Mouse (Mus musculus) bone marrow, adult 2 months (tissue): Measurements from ENCODE around the gene Cps1. TPM values are rescaled to one million over a fixed set of nuclear protein-coding genes. Genes with fewer than 3 reads are reported as not detected.

ENCODE experiments used
- H3K27ac ChIP-seq: fragments of 200-500 bp; 2 replicates; pipeline ENCODE4 v1.5.1; 2012; ENCODE audit warnings: low read depth, mild to moderate bottlenecking, control low read depth, inconsistent platforms, low read length; ENCODE audit not compliant: control insufficient read depth, poor library complexity, insufficient read depth
- H3K4me1 ChIP-seq: fragments of 200-500 bp; 2 replicates; pipeline ENCODE4 v1.6.1; 2011; ENCODE audit warnings: low read length; ENCODE audit not compliant: control insufficient read depth, insufficient read depth
- H3K4me3 ChIP-seq: fragments of 200-500 bp; replicated peaks from 2 replicates; pipeline ENCODE3; 2011; ENCODE audit warnings: mild to moderate bottlenecking, low read depth, low read length, control low read depth; ENCODE audit not compliant: control insufficient read depth
- CTCF ChIP-seq: fragments of 200-500 bp; IDR thresholded peaks from 2 replicates; pipeline ENCODE4 v1.5.1; 2011; ENCODE audit warnings: low read length, control low read depth; ENCODE audit not compliant: control insufficient read depth, insufficient read depth
- POLR2A ChIP-seq: fragments of 200-500 bp; IDR thresholded peaks from 2 replicates; pipeline ENCODE4 v1.6.1; 2011; ENCODE audit warnings: low read depth, mild to moderate bottlenecking, control low read depth, low read length, borderline replicate concordance; ENCODE audit not compliant: control insufficient read depth
- WGBS: fragments of 180-500 bp; shearing (Covaris S2); methylation state at CpG from one replicate; pipeline ENCODE4 v1.1.7; 2018; 5-methylcytosine and 5-hydroxymethylcytosine counted together
- polyA plus RNA-seq: library from polyadenylated mRNA; stranded (reverse); fragments of >200 nt; gene quantifications from 2 replicates; pipeline ENCODE4 v1.2.4, GENCODE M21; 2011; ENCODE audit warnings: low replicate concordance; ENCODE audit not compliant: missing spikeins, insufficient read depth, insufficient read length

Cps1 gene
- polyA plus RNA-seq, 1 experiment = 3.7 TPM

GRCm38 (mm10) chr1:67183532-67183931, 60.7 kb downstream of the Cps1 start:
- TF ChIP-seq POLR2A (no peak), CTCF (no peak)
- Histone ChIP-seq H3K4me1 (no peaks in the 10 kb centered on the region), H3K27ac (no peak overlapping the region), H3K4me3 (no peak overlapping the region)
- 73% methylated on average over 6 of the region's 6 CpGs for WGBS

GRCm38 (mm10) chr1:67184134-67184533, 61.3 kb downstream of the Cps1 start:
- Histone ChIP-seq H3K4me1 (no peaks in the 10 kb centered on the region), H3K27ac (no peak overlapping the region), H3K4me3 (no peak overlapping the region)
- WGBS = 80% methylated on average over 3 of the region's 3 CpGs
- TF ChIP-seq POLR2A (no peak), CTCF (no peak)

DNA sequence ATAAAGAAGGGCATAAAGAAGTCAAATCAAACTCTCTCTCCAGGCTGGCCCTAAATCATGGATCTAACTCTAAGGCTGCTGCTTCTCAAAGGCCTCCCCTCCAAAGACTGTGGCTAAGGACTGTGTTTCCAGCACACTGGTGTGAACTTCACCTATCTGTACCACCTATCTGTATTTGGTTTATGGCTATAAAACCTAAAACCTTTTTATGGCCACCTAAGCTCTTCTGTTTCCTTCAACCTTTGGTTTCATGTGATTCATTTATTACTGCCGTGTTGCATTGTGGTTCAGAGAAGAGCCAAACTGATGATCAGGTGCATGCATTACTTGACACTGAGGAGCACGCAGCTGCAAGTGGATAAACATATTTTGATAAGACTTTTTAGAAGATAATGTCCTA, 74.5 kb downstream of the Cps1 start:
- TF ChIP-seq POLR2A (no peak), CTCF (no peak)
- Histone ChIP-seq H3K27ac (no peak overlapping the region), H3K4me1 (no peaks in the 10 kb centered on the region), H3K4me3 (no peak overlapping the region)
- WGBS = 85% methylated on average over 2 of the region's 2 CpGs

DNA sequence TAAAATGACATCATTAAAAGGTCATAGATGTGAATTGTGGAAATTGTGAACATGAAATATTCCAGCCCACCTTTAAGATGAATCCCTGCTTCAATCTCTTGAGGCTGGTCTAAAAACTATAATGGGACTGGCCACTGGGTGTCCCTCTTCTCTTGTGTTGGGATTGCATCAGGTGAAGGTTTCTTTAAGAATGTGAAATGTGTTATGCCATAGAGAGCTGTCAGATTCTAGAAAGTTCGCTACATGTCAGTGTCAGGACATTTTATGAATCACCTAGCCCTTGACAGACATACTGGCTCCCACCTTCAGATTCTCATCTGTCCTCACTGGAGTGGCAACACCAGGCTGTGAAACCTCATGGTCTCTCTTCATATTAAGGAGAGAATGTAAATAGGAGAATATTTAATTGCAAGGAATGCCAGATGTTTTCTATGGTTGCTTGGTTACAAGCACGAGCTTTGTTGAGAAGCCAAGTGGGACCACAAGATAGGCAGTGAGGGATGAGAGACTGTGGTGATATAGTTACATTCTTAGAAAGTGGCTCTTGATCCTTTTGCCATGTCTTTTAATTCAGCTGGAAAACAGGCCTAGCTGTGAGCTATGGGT, 95.6 kb downstream of the Cps1 start:
- H3K4me1 ChIP-seq = no peaks in the 10 kb centered on the region
- no peak overlapping the region for H3K4me3 ChIP-seq
- TF ChIP-seq POLR2A (no peak), CTCF (no peak)
- WGBS = 64% methylated on average over 2 of the region's 2 CpGs
- no peak overlapping the region for H3K27ac ChIP-seq

DNA sequence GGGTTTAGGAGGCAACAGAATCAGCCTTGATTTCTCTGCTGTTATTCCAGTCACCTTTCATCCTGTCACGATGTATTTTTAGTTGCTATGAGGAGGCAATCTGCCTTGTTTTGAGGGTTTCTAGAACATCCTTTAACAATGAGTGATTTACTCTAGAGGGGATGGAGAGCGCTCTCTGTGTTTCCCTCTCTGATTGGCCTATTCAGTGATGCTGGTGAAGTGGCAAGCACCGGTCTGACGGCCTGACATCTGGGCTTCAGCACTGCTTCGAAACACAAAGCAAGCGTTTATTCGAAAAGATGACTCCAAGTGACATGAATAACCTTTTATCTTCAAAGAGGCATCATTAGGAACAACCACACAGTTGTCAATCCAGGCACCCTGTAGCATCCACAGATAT, 100.8 kb downstream of the Cps1 start:
- H3K4me1 ChIP-seq = no peaks in the 10 kb centered on the region
- TF ChIP-seq CTCF = no peak
- H3K27ac ChIP-seq = no peak overlapping the region
- WGBS = 82% methylated on average over 7 of the region's 7 CpGs
- no peak overlapping the region for H3K4me3 ChIP-seq

DNA sequence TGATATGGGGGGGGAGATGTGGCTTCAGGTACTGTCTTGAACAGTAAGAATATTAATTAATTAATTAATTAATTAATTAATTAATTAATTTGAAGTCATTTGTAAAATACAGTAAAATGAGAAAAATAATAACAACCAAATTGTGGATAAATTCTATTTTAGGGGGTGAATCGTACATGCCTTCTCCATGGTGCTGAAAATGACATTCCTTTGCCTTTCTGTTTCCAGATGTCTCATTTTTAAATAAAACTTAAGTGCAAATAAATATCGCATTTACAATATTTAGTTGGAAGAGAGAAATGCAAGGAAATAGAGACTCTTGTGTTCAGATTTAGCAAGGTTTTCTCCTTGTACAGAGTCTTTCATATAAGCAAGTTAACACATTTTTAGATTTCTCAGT, 112.0 kb downstream of the Cps1 start:
- Histone ChIP-seq H3K4me3 (no peak overlapping the region), H3K4me1 (no peaks in the 10 kb centered on the region), H3K27ac (no peak overlapping the region)
- 61% methylated on average over 2 of the region's 2 CpGs for WGBS
- TF ChIP-seq POLR2A (no peak), CTCF (no peak)

DNA sequence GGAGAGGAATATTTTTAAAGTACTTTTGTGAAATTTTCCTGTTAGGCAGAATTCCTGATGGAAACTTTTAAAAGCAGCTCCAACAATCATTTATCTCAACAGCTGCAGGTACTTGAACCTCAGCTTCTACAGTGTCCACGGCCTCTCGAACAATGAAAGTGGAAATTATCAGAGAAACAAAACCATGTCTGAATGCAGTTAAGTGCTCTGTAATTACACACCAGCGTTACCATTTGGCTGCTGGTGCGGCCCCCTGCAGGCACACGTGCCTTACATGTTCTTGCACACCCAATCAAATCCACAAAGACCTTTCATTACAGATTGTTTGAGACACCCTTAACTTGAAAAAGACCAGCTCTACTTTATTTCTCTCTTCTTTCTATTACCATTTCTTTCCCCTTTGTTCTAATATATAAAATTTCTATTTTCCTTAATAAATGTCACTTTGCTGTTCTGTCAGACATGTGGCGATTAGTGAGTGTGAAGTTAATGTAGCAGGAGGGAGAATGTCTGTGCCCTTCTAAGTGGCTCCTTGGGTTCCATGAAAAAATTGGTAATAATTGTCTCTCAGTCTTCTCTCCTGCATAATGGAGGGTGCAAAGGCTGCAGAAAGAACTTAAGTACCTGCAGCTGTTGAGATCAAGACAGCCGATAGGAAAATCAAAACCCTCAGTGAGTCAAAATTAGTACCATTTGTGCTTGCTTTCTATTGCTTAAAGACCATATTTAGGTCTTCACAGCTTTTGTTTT, 112.8 kb downstream of the Cps1 start:
- no peaks in the 10 kb centered on the region for H3K4me1 ChIP-seq
- 76% methylated on average over 7 of the region's 7 CpGs for WGBS
- H3K27ac ChIP-seq = no peak overlapping the region
- H3K4me3 ChIP-seq = no peak overlapping the region
- TF ChIP-seq POLR2A (no peak), CTCF (no peak)

- WGBS = 83% methylated on average over 1 of the region's 1 CpGs
- H3K4me1 ChIP-seq = no peaks in the 10 kb centered on the region
- no peak overlapping the region for H3K4me3 ChIP-seq
- H3K27ac ChIP-seq = no peak overlapping the region
- TF ChIP-seq POLR2A (no peak), CTCF (no peak)
Measured at GRCm38 (mm10) chr1:67238446-67238845, 115.6 kb downstream of the Cps1 start.
